Mouse (Mus musculus) liver, adult (tissue): ENCODE results near the gene Tssk2.

Source experiments
- GATA4 ChIP-seq: IDR thresholded peaks from 2 replicates; pipeline ENCODE4 v1.6.1; 2014; ENCODE audit warnings: mild to moderate bottlenecking, low read length; ENCODE audit not compliant: insufficient replicate concordance

Gene Tssk2

DNA sequence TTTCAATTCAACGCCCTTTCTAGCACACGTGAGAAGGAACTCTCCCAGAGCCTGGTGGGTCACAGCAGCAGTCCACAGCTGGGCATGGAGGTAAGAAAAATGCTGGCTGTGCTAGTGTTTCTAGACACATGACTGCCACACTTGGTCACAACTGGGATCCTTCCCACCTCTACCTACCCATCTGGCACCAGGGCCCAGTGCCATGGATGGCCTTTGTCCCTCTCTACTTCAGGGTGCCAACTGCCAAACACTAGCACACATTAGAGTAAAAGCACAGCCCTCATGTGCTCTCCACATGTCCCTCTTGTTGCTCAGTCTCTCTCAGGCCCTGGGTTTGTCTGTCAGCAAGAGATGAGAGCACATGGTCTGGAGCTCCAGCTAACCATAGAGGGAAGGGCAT is 31.2 kb downstream of the Tssk2 start:
- no peak for TF ChIP-seq GATA4

DNA sequence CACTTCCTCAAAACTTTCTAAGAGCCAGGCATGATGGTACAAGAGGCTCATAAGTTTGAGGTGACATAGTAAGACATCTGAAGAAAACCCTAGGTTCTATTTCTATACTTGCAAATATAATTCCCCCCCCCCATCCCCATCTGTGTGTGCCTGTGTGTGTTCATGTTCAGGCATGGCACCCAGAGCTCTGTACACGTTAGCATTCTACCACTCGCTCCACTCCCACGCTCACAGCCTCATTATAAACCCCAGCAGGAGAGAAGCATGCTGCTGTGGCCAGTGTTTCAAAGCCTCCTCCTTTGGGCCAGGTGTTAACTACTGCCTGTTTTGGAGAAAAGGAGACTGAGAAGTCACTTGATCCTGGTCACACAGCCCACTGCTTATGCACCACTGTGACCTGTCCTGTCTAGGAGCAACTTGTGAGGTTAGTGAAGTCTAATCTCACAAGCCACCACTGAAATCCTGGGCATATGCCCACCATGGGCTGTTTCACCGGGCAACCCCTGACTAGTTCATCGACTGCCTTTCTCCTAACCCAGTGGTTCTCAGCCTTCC is 33.5 kb downstream of the Tssk2 start:
- TF ChIP-seq GATA4, result no peak

DNA sequence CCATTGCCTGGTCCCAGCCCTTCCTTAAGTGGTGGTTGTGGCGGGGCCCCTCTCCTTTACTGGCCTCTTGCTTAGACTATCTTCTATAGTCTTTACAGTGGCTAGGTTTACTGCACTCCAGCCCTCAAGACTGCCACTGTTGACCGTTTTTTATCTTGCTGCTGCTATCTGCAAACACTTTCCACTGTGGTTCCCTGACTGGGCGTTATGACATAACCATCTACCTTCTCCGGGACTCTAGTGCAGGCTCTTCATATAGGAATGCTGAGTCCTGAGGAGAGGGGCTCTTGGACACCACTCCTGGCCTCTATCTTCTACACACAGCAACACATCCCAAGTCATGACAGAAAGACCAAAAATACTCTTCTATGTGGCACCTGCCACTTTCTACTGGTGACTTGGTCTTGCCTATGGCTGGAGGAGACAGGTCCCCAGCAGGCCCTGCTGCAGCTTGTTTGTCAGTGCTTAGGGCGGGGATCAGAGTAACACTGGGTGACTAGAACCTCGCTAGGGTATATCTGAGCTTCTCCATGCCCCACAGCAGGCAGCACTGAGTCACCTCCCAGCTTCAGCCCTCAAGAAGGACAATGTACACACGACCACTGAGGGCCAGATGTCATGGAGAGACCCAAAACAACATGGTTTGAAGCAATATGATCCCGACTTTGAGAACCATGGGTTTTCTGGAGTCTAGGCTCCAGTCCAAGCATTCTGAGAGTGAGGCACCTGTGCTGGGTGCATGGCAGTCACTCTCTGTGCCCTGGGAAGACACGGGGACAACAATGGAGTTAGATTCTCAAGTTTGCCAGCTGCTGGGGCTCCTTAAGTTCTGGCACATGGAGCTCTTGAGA is 35.4 kb downstream of the Tssk2 start:
- no peak for TF ChIP-seq GATA4

DNA sequence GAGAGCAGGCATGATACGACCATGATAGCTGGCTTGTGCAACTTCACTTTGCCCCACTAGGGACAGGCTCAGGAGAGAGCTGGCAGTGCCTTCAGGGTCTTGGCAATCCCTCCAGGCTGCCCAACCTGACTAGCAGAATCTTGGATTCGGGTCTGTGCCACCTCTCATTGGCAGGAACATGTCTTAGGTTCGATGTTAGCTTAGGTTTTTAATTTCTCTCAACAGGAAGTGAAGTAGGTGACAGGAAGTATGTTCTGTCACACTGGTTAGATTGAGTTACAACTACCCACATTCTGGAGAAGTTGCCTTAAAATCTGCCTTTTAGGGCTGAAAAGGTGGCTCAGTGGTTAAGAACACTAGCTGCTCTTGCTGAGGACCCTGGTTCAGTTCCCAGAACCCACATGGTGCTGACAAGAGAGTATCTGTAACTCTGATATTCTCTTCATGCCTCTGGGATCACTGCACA is 36.0 kb downstream of the Tssk2 start:
- TF ChIP-seq GATA4, result no peak

DNA sequence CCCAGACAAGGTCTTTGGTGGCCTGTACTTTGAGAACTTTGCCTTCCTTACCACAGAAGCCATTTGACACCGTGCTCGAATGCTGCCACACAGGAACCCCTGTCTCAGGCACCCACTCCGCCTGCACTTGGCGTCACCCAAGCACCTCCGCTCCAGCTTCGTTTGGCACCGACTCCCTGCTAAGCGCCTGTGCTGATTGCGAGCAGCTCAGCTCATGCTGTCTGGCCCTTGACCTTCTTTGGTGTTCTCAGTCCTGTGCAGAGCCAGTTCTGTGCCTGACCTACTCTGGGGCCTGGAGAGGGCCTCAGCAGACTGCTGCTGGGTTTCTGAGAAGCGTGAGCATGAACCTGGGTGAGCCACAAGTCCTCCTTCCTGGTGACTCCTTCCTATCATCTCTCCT is 38.3 kb downstream of the Tssk2 start:
- TF ChIP-seq GATA4, result no peak

DNA sequence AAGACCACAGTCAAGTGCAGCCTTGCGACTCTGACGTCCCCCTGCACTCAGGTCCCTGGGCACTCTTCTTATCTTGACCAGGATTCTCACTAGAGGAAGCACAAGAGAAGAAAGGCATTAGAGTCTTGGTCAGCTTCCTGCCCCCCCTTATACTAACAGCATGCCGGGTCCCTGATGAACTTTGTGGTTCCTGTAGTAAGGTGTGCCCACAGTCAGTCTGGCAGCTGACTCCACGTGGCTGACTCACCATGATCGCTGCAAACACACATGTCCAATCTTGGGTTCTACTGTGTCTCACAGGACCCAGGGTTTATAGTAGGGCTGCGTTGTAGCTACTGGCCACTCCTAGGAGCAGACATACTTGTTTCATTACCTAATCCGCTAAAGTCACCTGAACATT is 39.8 kb downstream of the Tssk2 start:
- TF ChIP-seq GATA4, result no peak

DNA sequence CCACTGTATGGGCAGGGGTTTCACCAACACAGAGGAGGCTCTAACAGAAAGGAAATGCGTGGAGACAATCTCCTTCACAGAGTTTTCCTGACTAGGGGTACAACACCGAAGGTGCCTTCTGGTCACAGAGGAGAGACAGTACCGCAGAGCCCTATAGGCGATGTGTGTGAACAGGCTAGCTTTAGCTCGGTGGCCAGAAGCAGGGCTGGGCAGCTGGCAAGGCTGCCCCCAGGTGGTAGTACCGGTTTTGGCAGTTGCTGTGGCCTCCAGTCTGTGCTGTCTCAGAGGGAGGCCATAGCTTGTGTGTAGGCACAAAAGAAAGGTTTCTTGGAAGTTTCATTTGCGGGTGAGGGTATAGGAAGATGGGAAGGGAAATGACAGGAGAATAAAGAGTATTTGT is 40.4 kb downstream of the Tssk2 start:
- TF ChIP-seq GATA4, result no peak

DNA sequence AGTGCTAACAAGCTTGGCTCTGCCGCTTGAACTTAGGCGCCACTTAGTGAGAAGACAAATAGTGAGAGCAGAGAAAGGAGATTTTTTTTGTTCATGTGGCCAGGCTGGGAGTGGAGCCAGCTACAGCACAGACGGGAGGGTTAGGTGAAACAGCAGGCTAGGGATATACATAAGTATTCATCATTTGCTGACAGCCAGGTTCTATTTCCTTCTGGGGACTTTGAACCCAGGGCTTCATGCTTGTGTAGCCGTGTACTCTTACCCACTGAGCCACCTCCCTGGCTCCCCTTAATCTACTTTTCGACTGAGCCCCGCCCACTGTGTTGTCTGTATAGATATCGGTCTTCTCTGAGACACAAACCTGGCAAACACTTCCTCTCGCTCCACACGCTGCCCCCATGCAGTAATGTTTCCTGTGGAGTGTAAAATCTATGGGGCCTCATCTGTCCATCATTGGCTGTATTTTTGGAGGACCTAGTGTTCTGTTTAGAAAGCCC is 40.9 kb downstream of the Tssk2 start:
- no peak for TF ChIP-seq GATA4

DNA sequence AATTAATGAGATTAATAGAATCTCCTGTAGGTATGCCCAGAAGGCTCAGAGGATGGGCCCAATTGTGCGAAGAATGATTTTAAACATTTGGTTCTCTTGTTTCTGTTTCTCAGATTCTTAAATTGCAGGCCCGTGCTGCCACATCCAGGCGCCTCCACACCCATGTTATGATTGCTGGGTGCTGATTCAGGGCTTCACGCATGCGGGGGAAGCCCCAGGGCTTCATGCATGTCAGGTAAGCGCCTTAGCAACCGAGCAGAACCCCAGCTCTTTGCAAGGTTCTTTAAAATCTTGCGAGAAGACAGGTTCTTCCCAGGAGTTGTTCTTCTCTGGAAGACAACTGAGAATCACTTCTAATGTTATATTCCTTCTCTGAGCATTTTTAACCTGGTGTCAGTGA is 45.0 kb downstream of the Tssk2 start:
- no peak for TF ChIP-seq GATA4

DNA sequence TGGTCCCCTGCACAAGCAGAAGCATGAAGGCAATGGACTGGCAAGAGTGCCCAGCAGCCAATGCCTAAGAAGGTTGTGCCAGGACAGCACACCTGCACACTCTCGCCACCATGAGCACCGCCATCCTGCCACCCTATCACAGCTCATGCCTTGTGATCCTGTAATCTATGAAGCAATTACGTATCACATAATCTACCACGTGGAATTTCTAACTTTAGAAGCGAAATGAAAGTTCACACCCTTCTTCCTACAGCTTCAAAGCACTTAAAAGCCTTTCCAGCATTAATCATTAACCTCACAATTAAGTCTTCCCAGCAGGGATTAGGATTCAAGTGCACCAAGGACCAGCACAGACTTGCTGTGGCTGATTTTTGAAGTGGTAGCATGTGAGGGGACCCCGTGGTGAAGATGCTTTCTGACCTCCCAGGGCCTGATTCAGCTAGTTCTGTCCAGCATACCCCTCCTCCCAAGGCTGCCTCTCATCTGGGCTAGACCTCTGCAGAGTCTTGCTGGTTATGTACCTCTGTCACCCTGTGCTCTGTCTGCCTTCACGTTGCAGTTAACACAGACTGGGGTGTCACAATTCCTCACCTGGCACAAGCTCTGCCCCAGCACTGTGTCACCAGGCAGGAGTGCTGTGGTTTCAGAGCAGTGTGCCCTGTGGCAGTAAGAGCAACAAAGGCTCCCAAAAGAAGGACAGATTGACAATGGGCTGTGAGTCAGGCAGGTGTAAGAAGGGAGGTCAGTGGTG is 46.8 kb downstream of the Tssk2 start:
- no peak for TF ChIP-seq GATA4

DNA sequence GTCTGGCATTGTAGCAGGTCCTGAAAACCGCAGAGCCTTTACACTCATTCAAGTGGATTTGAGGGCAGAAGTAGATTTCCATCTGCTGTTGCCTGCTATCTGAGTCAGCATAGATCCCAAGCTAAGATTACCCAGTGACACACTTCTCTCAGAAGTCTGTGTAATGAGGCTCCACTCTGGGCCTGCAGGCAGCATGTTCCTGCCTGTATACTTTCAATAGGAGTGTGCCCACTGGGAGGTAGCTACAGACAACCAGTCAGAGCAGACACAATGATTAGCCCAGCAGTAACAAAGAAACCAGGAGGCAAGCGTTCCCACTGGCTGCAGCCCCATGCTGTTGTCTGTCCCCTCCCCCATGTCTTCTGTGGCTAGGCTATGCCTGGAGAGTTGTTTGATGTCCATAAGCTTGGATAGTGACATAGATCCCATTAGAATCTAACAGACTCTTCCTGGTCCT is 51.0 kb downstream of the Tssk2 start:
- TF ChIP-seq GATA4, result no peak
